Mouse (Mus musculus) MN1 (cell line): ENCODE results near the gene Plekhg5.

Experiments
- DNase-seq: peaks from one replicate; pipeline ENCODE4 v3.0.0-alpha.2; 2016; ENCODE audit warnings: low spot score

The Plekhg5 gene

GRCm38 (mm10) chr4:152125161-152126025 is 53.1 kb downstream of the Plekhg5 start:
- DNase-seq: no peak

GRCm38 (mm10) chr4:152126026-152126920 is 54.0 kb downstream of the Plekhg5 start:
- DNase-seq: no peak

GRCm38 (mm10) chr4:152127884-152128283 is 55.6 kb downstream of the Plekhg5 start:
- DNase-seq: no peak

GRCm38 (mm10) chr4:152128784-152129183 is 56.5 kb downstream of the Plekhg5 start:
- no peak for DNase-seq

GRCm38 (mm10) chr4:152129395-152129930 is 57.2 kb downstream of the Plekhg5 start:
- DNase-seq: no peak

- DNase-seq: peak; percentile 81
Measured at GRCm38 (mm10) chr4:152130771-152131653, 58.7 kb downstream of the Plekhg5 start.

- DNase-seq: no peak
Measured at GRCm38 (mm10) chr4:152131809-152132771, 59.8 kb downstream of the Plekhg5 start.

GRCm38 (mm10) chr4:152132772-152133169 is 60.5 kb downstream of the Plekhg5 start:
- DNase-seq: no peak

- DNase-seq: no peak
Measured at GRCm38 (mm10) chr4:152133213-152133612, 60.9 kb downstream of the Plekhg5 start.

- peak; percentile 62 for DNase-seq
Measured at GRCm38 (mm10) chr4:152134507-152134906, 62.2 kb downstream of the Plekhg5 start.

GRCm38 (mm10) chr4:152135363-152135762 is 63.1 kb downstream of the Plekhg5 start:
- DNase-seq: no peak

- DNase-seq: no peak
Measured at GRCm38 (mm10) chr4:152136112-152136875, 64.0 kb downstream of the Plekhg5 start.

- no peak for DNase-seq
Measured at GRCm38 (mm10) chr4:152136876-152137250, 64.6 kb downstream of the Plekhg5 start.

GRCm38 (mm10) chr4:152138497-152139260 is 66.4 kb downstream of the Plekhg5 start:
- DNase-seq: no peak

GRCm38 (mm10) chr4:152140441-152140840 is 68.1 kb downstream of the Plekhg5 start:
- peak; percentile 64 for DNase-seq

- no peak for DNase-seq
Measured at GRCm38 (mm10) chr4:152141521-152142135, 69.3 kb downstream of the Plekhg5 start.

GRCm38 (mm10) chr4:152143632-152144031 is 71.3 kb downstream of the Plekhg5 start:
- DNase-seq: no peak

- no peak for DNase-seq
Measured at GRCm38 (mm10) chr4:152145473-152145872, 73.2 kb downstream of the Plekhg5 start.
